Mouse (Mus musculus) liver, adult 2 months (tissue): Measurements from ENCODE around the gene Atxn1. TPM values are rescaled to one million over a fixed set of nuclear protein-coding genes. Genes with fewer than 3 reads are reported as not detected.

ENCODE experiments used
- DNase-seq: peaks from one replicate; pipeline ENCODE4 v3.0.0-alpha.2; 2011; ENCODE audit warnings: low read depth, low spot score; ENCODE audit errors: extremely low read depth
- H3K27ac ChIP-seq: fragments of 200-500 bp; replicated peaks from 2 replicates; pipeline ENCODE4 v1.5.1; 2012; ENCODE audit warnings: low read depth, mild to moderate bottlenecking, control low read depth, inconsistent platforms, low read length; ENCODE audit not compliant: insufficient read depth
- H3K27me3 ChIP-seq: fragments of 200-500 bp; 2 replicates; pipeline ENCODE4 v1.6.1; 2012; ENCODE audit warnings: mild to moderate bottlenecking, moderate library complexity, low read length, inconsistent platforms; ENCODE audit not compliant: control insufficient read depth, insufficient read depth
- H3K36me3 ChIP-seq: fragments of 200-500 bp; 2 replicates; pipeline ENCODE4 v1.6.1; 2012; ENCODE audit warnings: low read length, inconsistent platforms; ENCODE audit not compliant: control insufficient read depth, insufficient read depth
- H3K4me1 ChIP-seq: fragments of 200-500 bp; 2 replicates; pipeline ENCODE4 v1.6.1; 2011; ENCODE audit warnings: low read length; ENCODE audit not compliant: control insufficient read depth, insufficient read depth
- H3K4me3 ChIP-seq: fragments of 200-500 bp; 2 replicates; pipeline ENCODE4 v1.5.1; 2011; ENCODE audit warnings: low read depth, mild to moderate bottlenecking, control low read depth, low read length, moderate library complexity; ENCODE audit not compliant: insufficient read depth
- H3K79me2 ChIP-seq: fragments of 200-500 bp; 2 replicates; pipeline ENCODE4 v1.6.1; 2012; ENCODE audit warnings: inconsistent platforms, mild to moderate bottlenecking, low read length, moderate library complexity; ENCODE audit not compliant: control insufficient read depth, insufficient read depth
- H3K9ac ChIP-seq: fragments of 200-500 bp; 2 replicates; pipeline ENCODE4 v1.6.1; 2012; ENCODE audit warnings: low read depth, mild to moderate bottlenecking, control low read depth, inconsistent platforms, low read length
- CTCF ChIP-seq: fragments of 200-500 bp; IDR thresholded peaks from 2 replicates; pipeline ENCODE4 v1.5.1; 2011; ENCODE audit warnings: low read depth, low read length, control low read depth
- POLR2A ChIP-seq: fragments of 200-500 bp; IDR thresholded peaks from 2 replicates; pipeline ENCODE4 v1.6.1; 2011; ENCODE audit warnings: low read length, control low read depth; ENCODE audit not compliant: insufficient read depth; ENCODE audit errors: extremely low read depth
- WGBS: fragments of 180-500 bp; shearing (Covaris S2); methylation state at CpG from one replicate; pipeline ENCODE4 v1.1.7; 2018; 5-methylcytosine and 5-hydroxymethylcytosine counted together
- polyA plus RNA-seq: library from polyadenylated mRNA; depleted of rRNA; stranded (reverse); fragments of >200 nt; gene quantifications from 2 replicates; pipeline ENCODE4 v1.2.3, GENCODE M21; 2012
- total RNA-seq: library from RNA; depleted of rRNA; stranded (reverse); fragments of >200 nt; gene quantifications from 2 replicates; pipeline ENCODE4 v1.2.3, GENCODE M21; 2014

Atxn1 gene
- total and polyA plus RNA-seq, 2 experiments: 7.7 to 7.8 TPM

DNA sequence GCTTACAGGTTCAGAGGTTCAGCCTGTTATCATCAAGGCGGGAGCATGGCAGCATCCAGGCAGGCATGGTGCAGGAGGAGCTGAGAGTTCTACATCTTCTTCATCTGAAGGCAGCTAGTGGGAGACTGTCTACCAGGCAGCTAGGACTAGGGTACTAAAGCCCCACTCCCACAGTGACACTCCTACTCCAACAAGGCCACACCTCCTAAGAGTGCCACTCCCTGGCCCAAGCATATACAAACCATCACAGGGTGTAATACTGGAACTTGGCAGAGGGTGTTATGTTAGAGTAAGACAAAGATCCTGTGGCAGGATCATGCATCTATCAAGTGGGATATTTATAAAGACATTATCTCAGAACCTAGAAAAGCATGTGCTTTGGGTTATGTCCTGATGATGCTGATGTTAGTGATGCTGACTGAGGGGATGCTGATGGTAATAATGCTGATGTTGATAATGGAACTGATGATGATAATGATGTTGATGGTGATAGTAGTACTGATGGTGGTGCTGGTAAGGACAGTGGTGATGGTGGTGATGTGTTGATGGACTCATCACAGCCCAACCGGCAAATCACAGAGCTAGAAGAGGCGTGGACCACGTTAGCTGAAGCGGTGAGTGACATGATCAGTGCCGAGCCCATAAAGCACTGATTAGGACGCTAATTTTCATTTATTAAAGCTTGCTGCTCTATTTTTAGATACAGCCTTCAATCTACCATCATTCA lies 142.9 kb downstream of the Atxn1 start:
- Histone ChIP-seq H3K9ac (no peak overlapping the region), H3K79me2 (peaks cover 2% of the 10 kb centered on the region; the same call in 1 of the 2 replicates), H3K4me3 (no peak overlapping the region), H3K27me3 (no peaks in the 10 kb centered on the region), H3K27ac (no peak overlapping the region), H3K36me3 (peaks cover 9% of the 10 kb centered on the region), H3K4me1 (peaks cover 7% of the 10 kb centered on the region; the same call in 1 of the 2 replicates)
- TF ChIP-seq CTCF: no peak
- no peak for TF ChIP-seq POLR2A
- WGBS: 96% methylated on average over 7 of the region's 7 CpGs
- DNase-seq: no peak

DNA sequence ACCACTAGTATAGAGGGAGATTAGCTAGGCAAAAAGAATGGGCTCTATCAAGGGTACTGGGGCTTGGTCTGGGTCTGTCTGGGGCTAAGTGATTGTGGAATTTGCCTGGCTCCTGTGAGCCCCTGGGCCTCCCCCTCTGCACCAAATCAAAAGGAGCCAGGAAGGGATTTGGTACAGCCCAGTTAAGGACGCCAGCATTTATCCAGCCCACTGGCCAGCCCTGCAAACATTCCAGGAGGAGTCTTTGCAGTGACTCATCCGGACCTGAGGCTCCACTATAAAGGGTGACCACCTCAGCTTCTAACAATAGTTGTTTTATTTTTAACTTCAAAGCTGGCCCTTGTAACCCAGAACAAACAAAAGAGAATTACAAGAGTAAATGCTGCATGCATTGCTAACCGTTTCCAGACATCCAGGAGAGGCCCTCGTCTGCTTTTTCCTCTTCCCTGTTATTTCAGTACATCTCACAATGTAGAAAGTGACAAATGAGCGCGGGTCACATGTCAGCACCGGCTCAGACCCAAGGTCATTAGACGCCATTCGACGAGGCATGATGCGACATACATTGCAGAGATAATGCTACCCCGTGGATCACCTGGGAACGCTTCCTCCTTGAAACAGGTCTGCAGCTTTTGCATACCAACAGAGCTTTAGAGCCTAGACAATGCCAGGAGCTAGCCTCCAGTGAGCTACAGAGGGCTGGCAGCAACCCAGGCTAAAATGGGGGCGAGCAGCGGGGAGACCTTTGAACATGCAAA lies 144.2 kb downstream of the Atxn1 start:
- H3K79me2 ChIP-seq: peaks cover 5% of the 10 kb centered on the region; the same call in 1 of the 2 replicates
- WGBS: 66% methylated on average over 15 of the region's 15 CpGs
- H3K27ac ChIP-seq: no peak overlapping the region
- no peak overlapping the region for H3K4me3 ChIP-seq
- H3K4me1 ChIP-seq: peaks cover 10% of the 10 kb centered on the region; the same call in 1 of the 2 replicates
- no peaks in the 10 kb centered on the region for H3K27me3 ChIP-seq
- no peak for DNase-seq
- no peak overlapping the region for H3K9ac ChIP-seq
- peaks cover 5% of the 10 kb centered on the region for H3K36me3 ChIP-seq
- TF ChIP-seq CTCF (no peak), POLR2A (no peak)

DNA sequence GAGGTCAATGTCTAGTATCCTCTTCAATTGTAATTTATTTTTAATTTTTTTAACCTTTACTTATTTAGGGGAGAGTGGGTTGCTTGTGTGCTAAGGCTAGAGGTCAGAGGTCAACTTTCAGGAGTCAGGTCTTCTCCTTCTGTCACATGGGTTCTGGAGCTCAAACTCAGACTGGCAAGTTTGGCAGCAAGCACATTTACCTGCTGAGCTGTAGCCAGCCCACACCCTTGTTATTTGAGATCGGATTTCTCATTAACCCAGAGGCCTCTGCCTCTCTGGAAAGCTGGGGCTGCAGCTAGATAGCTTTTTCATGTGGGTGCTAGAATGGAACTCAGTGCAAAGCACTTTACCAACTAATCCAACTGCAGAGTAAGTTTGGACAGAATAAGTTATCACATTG lies 148.1 kb downstream of the Atxn1 start:
- TF ChIP-seq CTCF (no peak), POLR2A (no peak)

DNA sequence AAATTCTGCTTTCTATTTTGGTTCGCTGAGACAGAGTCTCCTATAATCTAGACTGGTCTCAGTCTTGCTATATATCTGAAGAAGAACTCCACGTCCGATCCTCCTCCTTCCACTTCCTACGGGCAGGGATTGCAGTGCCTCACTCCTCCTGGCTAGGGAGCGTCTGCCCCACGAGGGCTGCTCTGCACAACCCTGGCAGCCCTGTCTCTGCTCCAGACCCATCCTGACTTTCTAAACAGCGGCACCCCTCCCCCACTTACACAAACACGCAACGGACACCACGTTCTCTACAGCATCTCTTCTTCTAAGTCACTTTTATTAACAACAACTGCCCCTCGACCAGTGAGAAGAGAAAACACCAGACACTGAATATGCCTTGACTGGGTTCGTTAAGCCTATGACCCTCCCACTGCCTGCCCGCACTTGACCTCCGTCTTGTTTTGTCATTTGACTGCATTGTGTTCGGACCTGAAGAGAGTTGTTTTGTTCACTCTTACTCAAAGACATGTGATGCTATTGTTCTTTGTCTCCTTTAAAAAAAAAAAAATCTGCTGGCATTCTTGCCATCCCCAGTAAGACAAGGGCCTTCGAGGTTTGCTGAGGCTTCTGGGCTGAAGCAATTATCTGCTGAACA lies 154.9 kb downstream of the Atxn1 start:
- Histone ChIP-seq H3K36me3 (no peaks in the 10 kb centered on the region), H3K79me2 (peaks cover 4% of the 10 kb centered on the region; the same call in 1 of the 2 replicates), H3K9ac (peak overlapping the region; percentile 40; the same call in 1 of the 2 replicates), H3K4me1 (peaks cover 4% of the 10 kb centered on the region; the same call in 1 of the 2 replicates), H3K27me3 (no peaks in the 10 kb centered on the region), H3K4me3 (peak overlapping the region; percentile 25; the same call in 1 of the 2 replicates), H3K27ac (no peak overlapping the region)
- WGBS: 36% methylated on average over 16 of the region's 16 CpGs
- TF ChIP-seq CTCF: 0 out of 2 replicates have a peak, but pooled peaks have one; percentile 8
- TF ChIP-seq POLR2A: no peak
- DNase-seq: no peak

More for the DNA sequence above, 148.1 kb downstream of the Atxn1 start:
- no peaks in the 10 kb centered on the region for H3K27me3 ChIP-seq
- H3K27ac ChIP-seq: no peak overlapping the region
- no peak overlapping the region for H3K9ac ChIP-seq
- H3K79me2 ChIP-seq: peaks cover 10% of the 10 kb centered on the region; the same call in 1 of the 2 replicates
- 23% methylated on average over 1 of the region's 1 CpGs for WGBS
- peak; percentile 90 for DNase-seq
- no peak overlapping the region for H3K4me3 ChIP-seq
- H3K4me1 ChIP-seq: peaks cover 10% of the 10 kb centered on the region; the same call in 1 of the 2 replicates
- peaks cover 1% of the 10 kb centered on the region; the same call in 1 of the 2 replicates for H3K36me3 ChIP-seq

DNA sequence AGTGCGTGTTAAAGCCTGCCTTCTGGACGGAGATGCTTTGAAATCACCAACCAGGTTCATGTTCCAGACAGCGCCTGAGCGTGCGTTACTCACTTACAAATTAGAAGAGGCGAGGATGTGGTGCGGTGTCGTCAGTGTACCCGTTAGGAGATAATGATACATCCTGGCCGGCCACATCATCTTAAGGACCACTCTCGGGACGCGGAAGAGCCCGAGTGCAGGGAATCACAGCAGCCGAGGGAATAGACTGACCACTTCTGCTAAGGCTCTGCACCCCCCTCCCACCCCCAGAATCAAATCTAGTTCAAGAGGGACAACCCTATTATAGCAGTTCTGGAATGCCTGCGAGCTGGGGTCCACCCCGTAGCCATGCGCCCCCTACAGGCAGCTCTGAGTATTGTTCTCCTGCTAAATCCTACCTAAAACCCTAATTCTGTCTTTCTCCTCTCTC lies 157.2 kb downstream of the Atxn1 start:
- H3K27ac ChIP-seq: no peak overlapping the region
- peaks cover 4% of the 10 kb centered on the region; the same call in 1 of the 2 replicates for H3K79me2 ChIP-seq
- TF ChIP-seq POLR2A: no peak
- TF ChIP-seq CTCF: peak; percentile 69
- DNase-seq: no peak
- H3K9ac ChIP-seq: no peak overlapping the region
- WGBS: 79% methylated on average over 18 of the region's 18 CpGs
- no peak overlapping the region for H3K4me3 ChIP-seq
- H3K27me3 ChIP-seq: no peaks in the 10 kb centered on the region
- peaks cover 4% of the 10 kb centered on the region; the same call in 1 of the 2 replicates for H3K4me1 ChIP-seq
- no peaks in the 10 kb centered on the region for H3K36me3 ChIP-seq
